Mouse (Mus musculus) myocyte (in vitro differentiated cells): ENCODE results near the gene Gm10570. TPM values are rescaled to one million over a fixed set of nuclear protein-coding genes. Genes with fewer than 3 reads are reported as not detected.
A peak's percentile ranks its signal among the peaks of the same experiment; 100 is the strongest.

Experiments used
- H3K27me3 ChIP-seq: one replicate; pipeline ENCODE4 v1.6.1; 2011; ENCODE audit not compliant: control insufficient read depth, insufficient read depth, insufficient read length
- H3K36me3 ChIP-seq: one replicate; pipeline ENCODE4 v1.6.1; 2011; ENCODE audit not compliant: control insufficient read depth, insufficient read depth
- H3K4me2 ChIP-seq: one replicate; pipeline ENCODE4 v1.6.1; 2011; ENCODE audit warnings: low read depth, control low read depth
- H3K4me3 ChIP-seq: one replicate; pipeline ENCODE4 v1.5.1; 2011; ENCODE audit warnings: mild to moderate bottlenecking, control low read depth, moderate library complexity
- H3K79me2 ChIP-seq: one replicate; pipeline ENCODE4 v1.6.1; 2011; ENCODE audit not compliant: control insufficient read depth, insufficient read depth
- H3ac ChIP-seq: one replicate; pipeline ENCODE4 v1.6.1; 2011; ENCODE audit not compliant: control insufficient read depth, insufficient read length
- CEBPB ChIP-seq: IDR thresholded peaks from 2 replicates; pipeline ENCODE4 v1.6.1; 2011; ENCODE audit warnings: mild to moderate bottlenecking, moderate library complexity; ENCODE audit not compliant: poor library complexity, insufficient read depth, severe bottlenecking
- E2F4 ChIP-seq: IDR thresholded peaks from one replicate; pipeline ENCODE4 v1.6.1; 2011; ENCODE audit warnings: mild to moderate bottlenecking, control low read depth, moderate library complexity; ENCODE audit not compliant: insufficient read depth
- MAX ChIP-seq: IDR thresholded peaks from one replicate; pipeline ENCODE4 v1.6.1; 2011; ENCODE audit warnings: low read depth, mild to moderate bottlenecking, control low read depth
- MYOD1 ChIP-seq, 3 experiments: IDR thresholded peaks; one replicate each; pipeline ENCODE4 v1.6.1; 2011; ENCODE audit warnings: control low read depth in 2 of 3, low read depth in 2 of 3, mild to moderate bottlenecking in 2 of 3, moderate library complexity in 1 of 3; ENCODE audit not compliant: insufficient read length in 2 of 3, control insufficient read depth in 1 of 3
- MYOG ChIP-seq, 3 experiments: IDR thresholded peaks; one replicate each; pipeline ENCODE4 v1.6.1; 2011; ENCODE audit warnings: control low read depth in 2 of 3, low read depth in 2 of 3, mild to moderate bottlenecking in 2 of 3; ENCODE audit not compliant: insufficient read length in 2 of 3, control insufficient read depth in 1 of 3, insufficient read depth in 1 of 3
- POLR2A ChIP-seq: IDR thresholded peaks from one replicate; pipeline ENCODE4 v1.6.1; 2011; ENCODE audit warnings: low read depth, mild to moderate bottlenecking, control low read depth, moderate library complexity; ENCODE audit not compliant: insufficient read length
- POLR2AphosphoS2 ChIP-seq: IDR thresholded peaks from one replicate; pipeline ENCODE4 v1.6.1; 2011; ENCODE audit warnings: low read depth, control low read depth; ENCODE audit not compliant: insufficient read length
- REST ChIP-seq: IDR thresholded peaks from one replicate; pipeline ENCODE4 v1.6.1; 2011; ENCODE audit warnings: mild to moderate bottlenecking, control low read depth, moderate library complexity; ENCODE audit not compliant: insufficient read depth, insufficient read length
- SRF ChIP-seq: IDR thresholded peaks from one replicate; pipeline ENCODE4 v1.6.1; 2011; ENCODE audit warnings: low read depth; ENCODE audit not compliant: control insufficient read depth, insufficient read length
- TCF12 ChIP-seq: IDR thresholded peaks from one replicate; pipeline ENCODE4 v1.6.1; 2011; ENCODE audit warnings: mild to moderate bottlenecking, control low read depth; ENCODE audit not compliant: poor library complexity, insufficient read depth, severe bottlenecking
- TCF3 ChIP-seq: IDR thresholded peaks from one replicate; pipeline ENCODE4 v1.6.1; 2011; ENCODE audit warnings: low read depth, control low read depth; ENCODE audit not compliant: insufficient read length
- USF1 ChIP-seq: IDR thresholded peaks from one replicate; pipeline ENCODE4 v1.6.1; 2011; ENCODE audit warnings: low read depth, mild to moderate bottlenecking, control low read depth, moderate library complexity
- polyA plus RNA-seq: library from polyadenylated mRNA; unstranded; fragments of >200 nt; fragmentation: generic; extraction: Trizol; gene quantifications from one replicate; pipeline ENCODE4 v1.2.1, GENCODE M21; 2012; ENCODE audit warnings: missing spikeins

The Gm10570 gene
- polyA plus RNA-seq, 1 experiment: 0.24 TPM

GRCm38 (mm10) chr4:130299629-130300018, 8.8 kb downstream of the Gm10570 start:
- Histone ChIP-seq H3K27me3 (no peaks in the 10 kb centered on the region), H3K79me2 (no peaks in the 10 kb centered on the region), H3K4me2 (no peak overlapping the region), H3K36me3 (no peaks in the 10 kb centered on the region), H3ac (no peak overlapping the region), H3K4me3 (no peak overlapping the region)
- TF ChIP-seq TCF3 (no peak), REST (no peak), MAX (no peak), MYOD1 (IDR thresholded peaks at IDR 0.05; ENCODE audit: control insufficient read depth in 1 of 3, insufficient read length in 2 of 3, low read depth in 2 of 3) (no peak), MYOG (IDR thresholded peaks at IDR 0.05; ENCODE audit: control insufficient read depth in 1 of 3, insufficient read depth in 1 of 3, insufficient read length in 2 of 3, low read depth in 2 of 3) (no peak), CEBPB (no peak)

DNA sequence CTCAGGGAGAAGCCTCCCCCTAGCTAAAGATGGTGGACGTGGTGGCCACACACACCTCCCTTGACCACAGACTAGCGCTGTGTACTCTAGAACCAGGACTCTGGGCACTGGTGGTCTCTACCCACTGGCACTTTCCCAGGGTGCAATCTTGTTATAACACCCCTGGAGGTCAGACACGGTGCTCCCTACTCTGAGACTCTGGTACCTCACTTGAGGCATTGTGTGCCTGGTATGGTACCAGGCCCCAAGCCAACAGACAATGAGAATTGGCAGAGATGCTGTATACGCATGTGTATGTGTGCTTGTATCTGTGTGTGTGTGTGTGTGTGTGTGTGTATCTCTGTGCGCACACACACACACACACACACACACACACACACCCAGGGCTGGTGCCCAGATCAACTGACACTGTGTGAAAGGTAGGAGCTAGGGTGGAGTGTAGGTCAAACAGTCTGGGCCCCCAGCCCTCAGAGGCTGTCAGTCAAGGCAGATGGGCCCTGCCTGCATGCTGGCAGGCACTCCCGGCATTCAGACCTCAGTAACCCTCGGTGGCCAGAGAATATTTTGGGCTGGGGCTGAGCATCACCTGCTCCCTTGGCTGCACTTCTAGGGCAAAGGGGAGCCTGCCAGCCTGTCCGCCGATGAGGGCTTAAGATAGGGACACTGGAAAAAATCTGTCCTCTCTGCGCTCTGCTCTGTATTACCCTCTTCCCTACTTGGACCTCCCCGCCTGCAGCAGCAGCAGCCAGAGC, 9.4 kb downstream of the Gm10570 start:
- no peaks in the 10 kb centered on the region for H3K36me3 ChIP-seq
- TF ChIP-seq SRF (no peak), MYOG (IDR thresholded peaks at IDR 0.05; ENCODE audit: control insufficient read depth in 1 of 3, insufficient read depth in 1 of 3, insufficient read length in 2 of 3, low read depth in 2 of 3) (peak in 1 of 3 experiments; percentile 10), MYOD1 (IDR thresholded peaks at IDR 0.05; ENCODE audit: control insufficient read depth in 1 of 3, insufficient read length in 2 of 3, low read depth in 2 of 3) (peak in 1 of 3 experiments; percentile 15)
- H3K27me3 ChIP-seq: no peaks in the 10 kb centered on the region
- no peaks in the 10 kb centered on the region for H3K79me2 ChIP-seq
- no peak overlapping the region for H3K4me3 ChIP-seq
- no peak overlapping the region for H3K4me2 ChIP-seq
- H3ac ChIP-seq: no peak overlapping the region

GRCm38 (mm10) chr4:130297123-130297529, 11.3 kb downstream of the Gm10570 start:
- H3K4me3 ChIP-seq: no peak overlapping the region
- H3ac ChIP-seq: no peak overlapping the region
- H3K4me2 ChIP-seq: no peak overlapping the region
- no peaks in the 10 kb centered on the region for H3K79me2 ChIP-seq
- no peaks in the 10 kb centered on the region for H3K27me3 ChIP-seq
- TF ChIP-seq TCF3 (no peak), USF1 (no peak), REST (no peak), POLR2A (no peak), MYOD1 (IDR thresholded peaks at IDR 0.05; ENCODE audit: control insufficient read depth in 1 of 3, insufficient read length in 2 of 3, low read depth in 2 of 3) (no peak), MYOG (IDR thresholded peaks at IDR 0.05; ENCODE audit: control insufficient read depth in 1 of 3, insufficient read depth in 1 of 3, insufficient read length in 2 of 3, low read depth in 2 of 3) (no peak), SRF (no peak), POLR2AphosphoS2 (no peak), E2F4 (no peak), TCF12 (no peak), MAX (no peak), CEBPB (no peak)
- H3K36me3 ChIP-seq: no peaks in the 10 kb centered on the region

- Histone ChIP-seq H3K36me3 (no peaks in the 10 kb centered on the region), H3ac (no peak overlapping the region), H3K4me2 (no peak overlapping the region), H3K79me2 (no peaks in the 10 kb centered on the region), H3K27me3 (no peaks in the 10 kb centered on the region), H3K4me3 (no peak overlapping the region)
- TF ChIP-seq USF1 (no peak), REST (no peak), TCF3 (no peak), E2F4 (no peak), MAX (no peak), TCF12 (no peak), MYOG (IDR thresholded peaks at IDR 0.05; ENCODE audit: control insufficient read depth in 1 of 3, insufficient read depth in 1 of 3, insufficient read length in 2 of 3, low read depth in 2 of 3) (no peak), CEBPB (no peak), POLR2A (no peak), MYOD1 (IDR thresholded peaks at IDR 0.05; ENCODE audit: control insufficient read depth in 1 of 3, insufficient read length in 2 of 3, low read depth in 2 of 3) (no peak), POLR2AphosphoS2 (no peak), SRF (no peak)
Measured at GRCm38 (mm10) chr4:130296243-130296965, 12.1 kb downstream of the Gm10570 start.

GRCm38 (mm10) chr4:130295047-130295745, 13.3 kb downstream of the Gm10570 start:
- Histone ChIP-seq H3K36me3 (no peaks in the 10 kb centered on the region), H3ac (no peak overlapping the region), H3K79me2 (no peaks in the 10 kb centered on the region), H3K27me3 (no peaks in the 10 kb centered on the region), H3K4me2 (no peak overlapping the region), H3K4me3 (no peak overlapping the region)
- TF ChIP-seq MYOG (IDR thresholded peaks at IDR 0.05; ENCODE audit: control insufficient read depth in 1 of 3, insufficient read depth in 1 of 3, insufficient read length in 2 of 3, low read depth in 2 of 3) (no peak), MAX (no peak), TCF3 (no peak), POLR2AphosphoS2 (no peak), MYOD1 (IDR thresholded peaks at IDR 0.05; ENCODE audit: control insufficient read depth in 1 of 3, insufficient read length in 2 of 3, low read depth in 2 of 3) (no peak), CEBPB (no peak), POLR2A (no peak), REST (no peak), E2F4 (no peak), USF1 (no peak), SRF (no peak), TCF12 (no peak)
